Mouse (Mus musculus) central nervous system, embryonic 18 days (tissue): Measurements from ENCODE around the gene Pdcd6ip. TPM values are rescaled to one million over a fixed set of nuclear protein-coding genes. Genes with fewer than 3 reads are reported as not detected.

Experiments used
- polyA plus RNA-seq: library from polyadenylated mRNA; depleted of rRNA; stranded (reverse); fragments of >200 nt; gene quantifications from 2 replicates; pipeline ENCODE4 v1.2.3, GENCODE M21; 2012; rRNA removed

The Pdcd6ip gene
- 36.2 and 38.4 TPM in 2 replicates for polyA plus RNA-seq

DNA sequence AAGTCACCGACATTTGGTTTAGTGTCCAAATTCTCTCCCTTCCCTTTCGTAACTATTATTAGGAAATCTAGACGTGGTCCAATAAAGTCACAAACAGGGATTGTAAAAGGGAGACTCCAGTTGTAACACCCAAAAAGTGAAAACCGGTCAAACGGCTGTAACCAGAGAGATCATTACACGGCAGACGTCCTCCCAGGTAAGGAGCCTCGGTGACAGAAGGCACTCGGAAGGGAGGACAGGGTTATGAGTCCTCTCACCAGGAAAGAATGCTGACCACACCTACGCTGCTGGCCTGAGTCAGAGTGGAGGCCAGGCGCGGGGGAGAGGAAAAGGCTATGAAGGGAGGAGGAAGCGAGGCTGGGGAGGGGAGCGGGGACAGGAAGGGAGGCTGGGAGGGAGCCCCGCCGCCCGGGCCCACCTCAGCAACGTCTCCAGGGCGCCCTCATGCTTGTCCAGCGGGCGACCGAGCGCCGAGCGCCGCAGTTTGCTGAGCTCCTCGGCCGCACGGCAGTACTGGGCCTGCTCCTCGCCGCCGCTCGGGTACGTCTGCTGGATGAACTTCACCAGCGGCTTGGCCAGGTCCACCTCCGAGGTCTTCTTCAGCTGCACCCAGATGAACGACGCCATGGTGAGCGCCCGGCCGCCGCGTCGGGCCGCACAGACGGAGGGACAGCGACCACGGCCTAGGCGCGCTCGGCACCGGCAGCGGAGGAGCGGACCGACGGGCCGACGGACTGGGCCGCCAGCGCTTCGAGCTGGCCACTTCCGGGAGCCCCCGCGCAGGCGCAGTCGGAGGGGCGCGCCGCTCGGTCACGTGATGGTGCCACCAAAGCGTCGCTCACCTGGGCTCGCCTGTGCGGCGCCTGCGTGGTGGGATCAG is at the start of gene Pdcd6ip:
Pdcd6ip (minus strand) TSS at position 779 of the 880 bp plus-strand sequence.

DNA sequence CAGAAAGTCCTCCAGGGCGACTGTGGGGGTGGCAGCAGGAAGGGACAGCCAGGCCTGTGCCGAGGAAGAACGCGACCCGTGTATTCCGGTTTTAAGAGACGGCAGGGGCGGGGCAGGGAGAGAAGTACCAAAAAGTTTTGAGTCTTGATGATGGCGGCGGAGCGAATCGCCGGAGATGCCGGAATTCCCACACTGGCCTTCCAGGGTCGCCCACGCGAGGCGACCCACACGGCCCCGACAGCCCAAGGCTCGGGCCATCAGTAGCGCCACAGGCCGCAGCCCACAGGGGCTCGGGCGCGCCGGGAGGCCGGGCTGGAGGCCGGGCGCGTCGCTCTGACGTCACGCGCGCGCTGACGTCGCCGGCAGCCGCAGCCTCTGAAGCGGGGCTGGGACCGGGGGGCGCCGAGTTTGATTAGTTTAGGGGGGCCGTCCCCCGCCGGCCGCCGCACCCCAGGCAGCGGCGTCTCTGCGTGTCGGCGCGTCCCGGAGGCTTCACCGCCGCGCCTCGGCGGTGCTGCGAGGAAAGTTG is 33.1 kb upstream of the Pdcd6ip start, which contains the start of gene Clasp2:
Clasp2 (plus strand) TSS at position 366 of the 529 bp plus-strand sequence.

Other genes with a start within 250 kb of the Pdcd6ip start
- 144 and 145 TPM in 2 replicates for gene Clasp2, start 33.2 kb upstream of the Pdcd6ip start, polyA plus RNA-seq
- 135 and 146 TPM in 2 replicates for gene Ubp1, start 222.7 kb upstream of the Pdcd6ip start, polyA plus RNA-seq